ENCODE assay signal across 7 mouse cellular contexts in the genomic region with DNA sequence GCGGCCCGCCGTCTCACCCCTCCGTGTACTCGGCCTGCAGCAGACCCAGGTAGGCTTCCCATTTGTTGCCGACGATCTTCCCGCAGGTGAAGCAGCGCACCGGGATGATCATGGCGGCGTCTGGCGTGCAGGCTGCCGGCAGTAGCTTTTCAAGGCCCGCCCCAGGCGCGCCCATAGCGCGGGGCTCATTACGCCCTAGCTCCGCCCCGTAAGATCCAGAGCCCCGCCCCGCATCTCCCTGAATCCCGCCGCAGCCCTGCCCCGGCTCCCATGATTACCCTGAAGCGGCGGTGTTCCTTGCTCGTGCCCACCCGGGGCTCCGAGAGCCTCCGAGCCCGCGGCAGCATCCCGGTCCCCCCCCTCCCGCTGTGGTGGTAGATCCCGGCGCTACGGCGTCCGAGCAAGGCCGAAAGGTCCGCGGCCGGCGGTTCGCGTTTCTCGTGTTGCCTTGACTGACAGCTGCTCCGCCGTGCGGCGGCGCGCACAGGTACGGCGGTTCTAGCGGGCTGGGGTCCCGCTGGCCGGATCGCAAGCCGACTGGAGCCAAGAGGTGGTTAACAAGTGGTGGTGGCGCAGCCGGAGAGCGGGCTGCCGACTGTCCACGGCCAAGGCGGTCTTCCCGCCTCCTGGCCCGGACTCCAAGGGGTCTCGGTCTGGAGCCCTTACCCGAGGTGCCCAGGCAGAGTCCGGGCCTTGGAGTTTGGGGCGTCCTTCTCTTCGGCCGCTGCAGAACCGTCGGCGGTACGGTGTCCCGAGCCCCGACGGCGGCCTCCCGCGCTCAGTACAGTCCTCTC. TPM values are rescaled to one million over a fixed set of nuclear protein-coding genes. Genes with fewer than 3 reads are reported as not detected.
DNase-seq lines count a peak whose midpoint lies in the region; ATAC-seq lines count a peak whose summit lies in the region.

A gene (minus strand): TSS at position 122 of the 794 bp plus-strand sequence.
A gene (plus strand): TSS at position 230 of the 794 bp plus-strand sequence.

- H3K27ac ChIP-seq in intestine, embryonic 14.5 days (ENCODE audit: low read depth): peak within 1 kb of the TSS; percentile 95
- peak within 1 kb of the TSS; percentile 98 for H3K27ac ChIP-seq in limb, embryonic 10.5 days
- H3K27ac ChIP-seq in midbrain, embryonic 12.5 days (replicated peaks): peak within 1 kb of the TSS; percentile 86

- H3K9ac ChIP-seq in intestine, embryonic 14.5 days (ENCODE audit: low read length): peak within 1 kb of the TSS; percentile 86
- peak within 1 kb of the TSS; percentile 78 for H3K9ac ChIP-seq in midbrain, embryonic 12.5 days (replicated peaks)

- ATAC-seq in intestine, embryonic 14.5 days (replicated peaks; ENCODE audit: low FRiP score, low TSS enrichment, low read depth): peak; percentile 63
- peak; percentile 82 for ATAC-seq in midbrain, embryonic 12.5 days (ENCODE audit: low FRiP score, low read depth)

- peaks cover 25% of the 10 kb centered on the region for H3K36me3 ChIP-seq in intestine, embryonic 14.5 days (ENCODE audit: control insufficient read depth, insufficient read depth, low read length)
- H3K36me3 ChIP-seq in limb, embryonic 10.5 days: peaks cover 26% of the 10 kb centered on the region
- peaks cover 25% of the 10 kb centered on the region for H3K36me3 ChIP-seq in midbrain, embryonic 12.5 days

- H3K4me1 ChIP-seq in intestine, embryonic 14.5 days (replicated peaks; ENCODE audit: control insufficient read depth, insufficient read depth, low read length): peaks cover 31% of the 10 kb centered on the region
- peaks cover 48% of the 10 kb centered on the region for H3K4me1 ChIP-seq in limb, embryonic 10.5 days
- H3K4me1 ChIP-seq in midbrain, embryonic 12.5 days: peaks cover 30% of the 10 kb centered on the region

- H3K27me3 ChIP-seq in intestine, embryonic 14.5 days (replicated peaks; ENCODE audit: control insufficient read depth, insufficient read depth, low read length): no peaks in the 10 kb centered on the region
- 0 out of 2 replicates have a peak, but pooled peaks cover 4% of the 10 kb centered on the region for H3K27me3 ChIP-seq in limb, embryonic 10.5 days (ENCODE audit: low read depth, poor library complexity, severe bottlenecking)
- peaks cover 35% of the 10 kb centered on the region for H3K27me3 ChIP-seq in midbrain, embryonic 12.5 days

- under 1% methylated on average over 84 of the region's 87 CpGs for WGBS in intestine, embryonic 14.5 days
- WGBS in limb, embryonic 10.5 days: under 1% methylated on average over 87 of the region's 87 CpGs
- WGBS in midbrain, embryonic 12.5 days: under 1% methylated on average over 86 of the region's 87 CpGs

- peak; percentile 78 for DNase-seq in adrenal gland, adult 8-10 months
- DNase-seq in embryo, embryonic 10 days (ENCODE audit: low spot score): peak; percentile 88
- DNase-seq in gastrocnemius, postnatal 25 days: peak; percentile 84
- peak; percentile 96 for DNase-seq in intestine, embryonic 14.5 days (ENCODE audit: low spot score)
- DNase-seq in limb, embryonic 10.5 days (ENCODE audit: low spot score): peak; percentile 91
- peak; percentile 72 for DNase-seq in skeletal muscle tissue, adult 2 months (ENCODE audit: low read depth, low spot score)

- H3K4me3 ChIP-seq in intestine, embryonic 14.5 days (ENCODE audit: low read depth, low read length): peak within 1 kb of the TSS; percentile 88
- peak within 1 kb of the TSS; percentile 86 for H3K4me3 ChIP-seq in limb, embryonic 10.5 days
- H3K4me3 ChIP-seq in midbrain, embryonic 12.5 days: peak within 1 kb of the TSS; percentile 87

- H3K9me3 ChIP-seq in intestine, embryonic 14.5 days (ENCODE audit: control insufficient read depth, low read length): no peaks in the 10 kb centered on the region
- no peaks in the 10 kb centered on the region for H3K9me3 ChIP-seq in limb, embryonic 10.5 days (replicated peaks)
- no peaks in the 10 kb centered on the region for H3K9me3 ChIP-seq in midbrain, embryonic 12.5 days

- H3K4me2 ChIP-seq in intestine, embryonic 14.5 days (ENCODE audit: low read length): peak within 1 kb of the TSS; percentile 97
- peak within 1 kb of the TSS; percentile 93 for H3K4me2 ChIP-seq in midbrain, embryonic 12.5 days (replicated peaks)

RNA-seq across cellular contexts. Expression of the first gene that starts in this region (rescaled TPM):
- total RNA-seq in adrenal gland, adult 8-10 months (2022): 100 to 1,000 TPM in 3 of 4 experiments, 10 to 100 TPM in 1; 99.4 to 147 (median 129) TPM
- 10 to 100 TPM; 55.2 to 56.0 TPM for total RNA-seq in gastrocnemius, postnatal 25 days (2021)
- 67.7 and 73.4 TPM in 2 replicates for polyA plus RNA-seq in intestine, embryonic 14.5 days (2014; fragmentation: Nextera tagmentation; extraction: Ambion mirVana)
- 77.2 and 86.8 TPM in 2 replicates for polyA plus RNA-seq in limb, embryonic 10.5 days (2016; fragmentation: Nextera tagmentation; extraction: Ambion mirVana)
- polyA plus RNA-seq in midbrain, embryonic 12.5 days (2016; fragmentation: Nextera tagmentation; extraction: Ambion mirVana): 73.8 and 75.0 TPM in 2 replicates

RNA-seq across cellular contexts. Expression of the second gene that starts in this region (rescaled TPM):
- total RNA-seq in adrenal gland, adult 8-10 months (2022): 100 to 1,000 TPM in 2 of 4 experiments, 10 to 100 TPM in 2; 89.1 to 191 (median 124) TPM
- 10 to 100 TPM in 1 of 2 experiments, 1 to 10 TPM in 1; 5.6 to 16.5 TPM for total RNA-seq in gastrocnemius, postnatal 25 days (2021)
- polyA plus RNA-seq in intestine, embryonic 14.5 days (2014; fragmentation: Nextera tagmentation; extraction: Ambion mirVana): 75.1 and 83.9 TPM in 2 replicates
- polyA plus RNA-seq in limb, embryonic 10.5 days (2016; fragmentation: Nextera tagmentation; extraction: Ambion mirVana): 25.0 and 36.9 TPM in 2 replicates
- 25.3 and 32.6 TPM in 2 replicates for polyA plus RNA-seq in midbrain, embryonic 12.5 days (2016; fragmentation: Nextera tagmentation; extraction: Ambion mirVana)

Comparison
In these comparisons a context has a peak if more than half of its experiments do, and no peak if none do; other contexts are left out.
1. Peak in every context shown above with its lines: DNase-seq, ATAC-seq, H3K4me3 ChIP-seq and H3K27ac ChIP-seq.
2. RNA of the second gene that starts in this region (total RNA-seq): 89.1 to 191 TPM in adrenal gland, adult 8-10 months; 5.6 to 16.5 TPM in gastrocnemius, postnatal 25 days; every median in the first group is over 4 times any median in the second.